Mouse (Mus musculus) lung, postnatal 0 days (tissue): ENCODE measurements at regions not wholly inside any gene's neighbourhood (a gene's known extent, or its start where the extent isn't known, plus 50 kb on each side); places are given as distances from the start of the nearest gene placed in this dataset.

ENCODE experiments used
- ATAC-seq: fragments of 200-750 bp; cut with Nextera tagmentation; 2 replicates; pipeline ENCODE4 v1.8.0; 2017; ENCODE audit warnings: moderate library complexity
- DNase-seq: peaks from one replicate; pipeline ENCODE4 v3.0.0-alpha.2; 2016; ENCODE audit warnings: low spot score
- H3K27ac ChIP-seq: fragments of 300-500 bp; sonication (generic); 2 replicates; pipeline ENCODE4 v1.5.1; 2014; ENCODE audit warnings: antibody characterized with exemption, mild to moderate bottlenecking, low read length, mixed read lengths
- H3K27me3 ChIP-seq: fragments of 300-500 bp; sonication (generic); replicated peaks from 2 replicates; pipeline ENCODE4 v1.6.1; 2014; ENCODE audit warnings: low read length, mixed read lengths; ENCODE audit not compliant: insufficient read depth
- H3K36me3 ChIP-seq: fragments of 300-500 bp; sonication (generic); 2 replicates; pipeline ENCODE4 v1.6.1; 2014; ENCODE audit warnings: low read length, mixed read lengths; ENCODE audit not compliant: insufficient read depth
- H3K4me1 ChIP-seq: fragments of 300-500 bp; sonication (generic); 2 replicates; pipeline ENCODE4 v1.6.1; 2014; ENCODE audit warnings: antibody characterized with exemption, low read depth, low read length, mixed read lengths; ENCODE audit not compliant: insufficient read depth
- H3K4me2 ChIP-seq: fragments of 300-500 bp; sonication (generic); replicated peaks from 2 replicates; pipeline ENCODE4 v1.6.1; 2014; ENCODE audit warnings: low read depth, mild to moderate bottlenecking, low read length, moderate library complexity, mixed read lengths
- H3K4me3 ChIP-seq: fragments of 300-500 bp; sonication (generic); 2 replicates; pipeline ENCODE4 v1.5.1; 2014; ENCODE audit warnings: low read depth, low read length
- H3K9ac ChIP-seq: fragments of 300-500 bp; sonication (generic); replicated peaks from 2 replicates; pipeline ENCODE4 v1.6.1; 2014; ENCODE audit warnings: low read depth, mild to moderate bottlenecking
- H3K9me3 ChIP-seq: fragments of 300-500 bp; sonication (generic); 2 replicates; pipeline ENCODE4 v1.6.1; 2016; ENCODE audit warnings: low read length, mixed read lengths
- CTCF ChIP-seq: IDR thresholded peaks from 2 replicates; pipeline ENCODE4 v1.5.1; 2016; ENCODE audit warnings: antibody characterized with exemption, mild to moderate bottlenecking
- EP300 ChIP-seq: IDR thresholded peaks from 2 replicates; pipeline ENCODE4 v1.6.1; 2016; ENCODE audit warnings: antibody characterized with exemption, mild to moderate bottlenecking, control low read depth
- WGBS: fragments of 180-500 bp; shearing (Covaris S2); extraction: QIAGEN DNeasy Blood & Tissue Kit; methylation state at CpG from one replicate; pipeline ENCODE4 v1.1.7; 2014; 5-methylcytosine and 5-hydroxymethylcytosine counted together

GRCm38 (mm10) chrX:121301915-121302314 is 989.0 kb upstream of the H2afb3 start:
- H3K27ac ChIP-seq = no peak overlapping the region
- no peak for ATAC-seq
- no peak overlapping the region for H3K4me2 ChIP-seq
- H3K9me3 ChIP-seq = no peaks in the 10 kb centered on the region
- no peak overlapping the region for H3K9ac ChIP-seq
- no peaks in the 10 kb centered on the region for H3K4me1 ChIP-seq
- 57% methylated on average over 6 of the region's 6 CpGs for WGBS
- no peaks in the 10 kb centered on the region for H3K27me3 ChIP-seq
- TF ChIP-seq CTCF = no peak
- TF ChIP-seq EP300 = no peak
- H3K36me3 ChIP-seq = no peaks in the 10 kb centered on the region
- DNase-seq = no peak
- H3K4me3 ChIP-seq = no peak overlapping the region

DNA sequence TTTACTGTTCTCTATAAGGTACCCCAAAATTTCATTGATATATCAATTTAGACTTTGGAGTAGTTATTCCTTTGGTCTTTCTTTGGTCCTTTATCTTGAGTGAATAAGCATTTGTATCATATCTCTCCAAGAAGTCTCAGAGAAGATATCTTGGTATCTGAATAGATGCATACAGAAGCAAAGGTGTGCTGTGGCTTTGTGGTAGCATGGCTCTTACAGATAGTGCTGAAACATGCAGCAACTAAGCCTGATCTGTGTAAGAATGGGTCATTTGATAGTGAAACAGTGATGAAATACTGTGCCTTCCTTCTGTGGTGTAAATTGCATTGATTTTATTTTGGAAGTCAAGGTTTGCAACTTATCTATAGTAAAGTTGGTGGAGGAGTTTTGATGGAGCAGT is 978.3 kb upstream of the H2afb3 start:
- H3K27me3 ChIP-seq = no peaks in the 10 kb centered on the region
- no peak overlapping the region for H3K27ac ChIP-seq
- H3K9me3 ChIP-seq = no peaks in the 10 kb centered on the region
- no peak overlapping the region for H3K4me3 ChIP-seq
- no peak overlapping the region for H3K9ac ChIP-seq
- no peak for DNase-seq
- H3K4me1 ChIP-seq = no peaks in the 10 kb centered on the region
- H3K4me2 ChIP-seq = no peak overlapping the region
- no peaks in the 10 kb centered on the region for H3K36me3 ChIP-seq
- TF ChIP-seq EP300 (no peak), CTCF (no peak)
- no peak for ATAC-seq

GRCm38 (mm10) chrX:121270071-121270470 is 957.2 kb upstream of the H2afb3 start:
- DNase-seq (no peak), ATAC-seq (no peak)
- H3K9me3 ChIP-seq = no peaks in the 10 kb centered on the region
- no peak overlapping the region for H3K9ac ChIP-seq
- no peaks in the 10 kb centered on the region for H3K27me3 ChIP-seq
- no peak for TF ChIP-seq EP300
- no peak for TF ChIP-seq CTCF
- H3K27ac ChIP-seq = no peak overlapping the region
- H3K4me1 ChIP-seq = no peaks in the 10 kb centered on the region
- H3K4me2 ChIP-seq = no peak overlapping the region
- H3K4me3 ChIP-seq = no peak overlapping the region
- no peaks in the 10 kb centered on the region for H3K36me3 ChIP-seq

DNA sequence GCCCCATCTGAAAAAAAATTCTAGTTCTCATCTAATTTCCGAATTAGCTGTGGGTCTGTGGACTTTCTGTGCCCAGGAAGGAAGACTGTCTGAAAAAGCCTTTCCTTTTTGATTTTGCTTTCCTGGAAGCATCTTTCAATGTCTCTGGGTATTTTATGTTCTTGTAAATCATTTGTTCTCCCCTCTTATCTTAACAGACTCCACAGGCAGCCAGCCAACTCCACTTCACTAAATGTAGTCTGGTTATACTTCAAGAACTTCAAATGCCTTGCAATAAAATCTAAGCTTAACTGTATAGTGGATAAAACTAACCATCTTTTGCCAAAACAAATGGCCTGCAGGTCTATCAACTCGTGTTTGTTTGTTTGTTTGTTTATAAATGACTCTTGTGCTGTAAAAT is 956.7 kb upstream of the H2afb3 start:
- H3K9me3 ChIP-seq = no peaks in the 10 kb centered on the region
- no peak overlapping the region for H3K4me3 ChIP-seq
- H3K36me3 ChIP-seq = no peaks in the 10 kb centered on the region
- H3K9ac ChIP-seq = no peak overlapping the region
- H3K27ac ChIP-seq = no peak overlapping the region
- ATAC-seq (no peak), DNase-seq (no peak)
- no peaks in the 10 kb centered on the region for H3K4me1 ChIP-seq
- H3K27me3 ChIP-seq = no peaks in the 10 kb centered on the region
- H3K4me2 ChIP-seq = no peak overlapping the region
- WGBS = 26% methylated on average over 2 of the region's 2 CpGs
- TF ChIP-seq CTCF (no peak), EP300 (no peak)

DNA sequence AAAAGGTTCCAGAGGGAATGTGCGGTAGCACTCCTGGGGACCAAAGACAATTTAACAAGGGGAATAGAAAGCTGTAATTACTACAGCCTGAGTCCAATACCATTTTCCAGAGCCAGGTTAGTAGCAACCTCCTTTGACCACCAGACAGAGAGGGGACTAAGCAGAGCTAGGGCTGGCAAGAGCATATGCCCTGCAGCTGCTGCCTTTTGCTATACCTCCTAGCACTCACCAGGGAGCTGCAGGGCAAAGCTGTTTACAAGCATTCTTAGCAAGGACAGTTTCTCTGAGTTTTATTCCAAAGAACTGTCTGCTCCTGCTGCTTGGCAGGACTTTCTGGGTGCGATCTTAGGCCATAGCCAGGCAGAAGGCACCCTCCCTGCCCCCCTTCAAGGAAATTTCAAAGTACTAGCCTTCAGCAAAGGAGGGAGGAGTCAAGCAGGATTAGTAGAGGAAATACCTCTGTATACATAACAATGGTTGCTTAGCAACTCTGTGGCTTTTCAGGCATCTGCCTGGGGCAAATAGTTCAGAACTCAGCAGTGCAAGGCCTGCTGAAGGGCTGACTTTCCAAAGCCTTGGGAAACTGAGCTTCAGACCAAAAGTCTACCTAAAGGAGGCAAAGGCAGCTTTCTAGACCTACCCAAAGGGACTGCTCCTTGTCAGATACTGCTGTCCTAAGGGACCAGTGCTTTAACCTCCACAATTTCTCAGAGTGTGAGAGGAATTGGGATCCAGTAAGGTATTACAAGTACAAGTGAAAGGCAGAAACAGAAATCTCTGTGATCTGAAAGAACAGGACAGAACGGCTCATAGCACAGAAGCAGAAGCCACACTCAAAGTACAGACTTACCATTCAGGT is 919.5 kb upstream of the H2afb3 start:
- peak; percentile 52 for ATAC-seq
- Histone ChIP-seq H3K9me3 (no peaks in the 10 kb centered on the region), H3K36me3 (no peaks in the 10 kb centered on the region)

More for the DNA sequence above, 919.5 kb upstream of the H2afb3 start:
- TF ChIP-seq CTCF = no peak
- no peak for TF ChIP-seq EP300
- H3K27me3 ChIP-seq = no peaks in the 10 kb centered on the region
- H3K4me1 ChIP-seq = no peaks in the 10 kb centered on the region
- DNase-seq = peak; percentile 36
- H3K4me2 ChIP-seq = no peak overlapping the region
- WGBS = 44% methylated on average over 3 of the region's 3 CpGs
- no peak overlapping the region for H3K4me3 ChIP-seq
- no peak overlapping the region for H3K9ac ChIP-seq
- no peak overlapping the region for H3K27ac ChIP-seq
